Comparison of ENCODE assay signal across 25 mouse cellular contexts in genomic region chr11:108041669-108042068, GRCm38 (mm10).
"Had no signal": no experiment of that assay in that cellular context is flagged by ENCODE, and none has a peak within 500 bp of the region (broad histone marks: within the 10 kb centered on the region; RNA-seq: fewer than 3 reads in every experiment).

No protein-coding gene starts in this region.

- H3K4me2 ChIP-seq: heart, embryonic 11.5 days; heart, embryonic 13.5 days; heart, embryonic 15.5 days; hindbrain, embryonic 13.5 days; hindbrain, embryonic 15.5 days; intestine, embryonic 15.5 days; limb, embryonic 12.5 days; liver, embryonic 11.5 days; liver, embryonic 13.5 days; liver, embryonic 15.5 days had no signal

- H3K27ac ChIP-seq: gastrocnemius, adult 2 months; heart, adult 2 months; heart, embryonic 13.5 days; heart, embryonic 15.5 days; hindbrain, embryonic 13.5 days; hindbrain, embryonic 15.5 days; hindbrain, postnatal 0 days; intestine, embryonic 15.5 days; left cerebral cortex, adult 2 months; limb, embryonic 10.5 days; limb, embryonic 12.5 days; liver, embryonic 13.5 days; liver, embryonic 15.5 days had no signal

- H3K9ac ChIP-seq: heart, embryonic 13.5 days; heart, embryonic 15.5 days; hindbrain, embryonic 13.5 days; hindbrain, embryonic 15.5 days; intestine, embryonic 15.5 days; limb, embryonic 12.5 days; liver, embryonic 13.5 days; liver, embryonic 15.5 days had no signal

- H3K4me3 ChIP-seq: gastrocnemius, adult 2 months; heart, adult 2 months; heart, embryonic 13.5 days; heart, embryonic 15.5 days; hindbrain, embryonic 13.5 days; hindbrain, embryonic 15.5 days; intestine, embryonic 15.5 days; left cerebral cortex, adult 2 months; limb, embryonic 10.5 days; limb, embryonic 12.5 days; liver, embryonic 13.5 days; liver, embryonic 15.5 days had no signal

- H3K27me3 ChIP-seq: heart, embryonic 13.5 days; heart, embryonic 15.5 days; hindbrain, embryonic 13.5 days; hindbrain, embryonic 15.5 days; intestine, embryonic 15.5 days; limb, embryonic 12.5 days; liver, embryonic 13.5 days; liver, embryonic 15.5 days had no signal

- H3K4me1 ChIP-seq: heart, embryonic 15.5 days; intestine, embryonic 15.5 days; liver, embryonic 13.5 days; liver, embryonic 15.5 days had no signal

- H3K9me3 ChIP-seq: heart, embryonic 15.5 days; hindbrain, embryonic 13.5 days; hindbrain, embryonic 15.5 days; intestine, embryonic 15.5 days; limb, embryonic 10.5 days; limb, embryonic 12.5 days; liver, embryonic 13.5 days; liver, embryonic 15.5 days had no signal

- H3K36me3 ChIP-seq: heart, embryonic 15.5 days; hindbrain, embryonic 13.5 days; hindbrain, embryonic 15.5 days; limb, embryonic 10.5 days; limb, embryonic 12.5 days; liver, embryonic 13.5 days; liver, embryonic 15.5 days had no signal

- DNase-seq: gastrocnemius, adult 2 months; gastrocnemius, postnatal 10 days; gastrocnemius, postnatal 25 days; heart, adult 2 months; heart, postnatal 14 days; heart, postnatal 36 days; kidney, adult 18-20 months; kidney, adult 8-10 months; kidney, postnatal 10 days; kidney, postnatal 36 days; liver; liver, embryonic 13.5 days had no signal

- ATAC-seq: hindbrain, postnatal 0 days; intestine, embryonic 15.5 days; intestine, postnatal 0 days had no signal
